Mouse (Mus musculus) WW6 (cell line): ENCODE data around the gene Zfand6.

ENCODE experiments used
- DNase-seq: peaks from one replicate; pipeline ENCODE4 v3.0.0-alpha.2; 2013; ENCODE audit warnings: low read depth, low spot score

Gene Zfand6

GRCm38 (mm10) chr7:84651303-84651986 lies 38.3 kb downstream of the Zfand6 start:
- no peak for DNase-seq

GRCm38 (mm10) chr7:84649016-84649415 lies 40.7 kb downstream of the Zfand6 start:
- DNase-seq, result no peak

- DNase-seq, result no peak
These were observed 43.5 kb downstream of the Zfand6 start for GRCm38 (mm10) chr7:84646256-84646655.

GRCm38 (mm10) chr7:84643270-84643998 lies 46.3 kb downstream of the Zfand6 start:
- DNase-seq, result no peak

GRCm38 (mm10) chr7:84642159-84642928 lies 47.4 kb downstream of the Zfand6 start:
- DNase-seq, result no peak

- DNase-seq, result no peak
These were observed 52.8 kb downstream of the Zfand6 start for GRCm38 (mm10) chr7:84636939-84637338.

GRCm38 (mm10) chr7:84631878-84632277 lies 57.9 kb downstream of the Zfand6 start:
- no peak for DNase-seq

GRCm38 (mm10) chr7:84623718-84624117 lies 66.0 kb downstream of the Zfand6 start:
- no peak for DNase-seq

- DNase-seq, result no peak
These were observed 68.8 kb downstream of the Zfand6 start for GRCm38 (mm10) chr7:84620956-84621355.

GRCm38 (mm10) chr7:84618951-84619350 lies 70.8 kb downstream of the Zfand6 start:
- DNase-seq, result no peak

GRCm38 (mm10) chr7:84612445-84612844 lies 77.3 kb downstream of the Zfand6 start:
- no peak for DNase-seq

- DNase-seq, result no peak
These were observed 78.2 kb downstream of the Zfand6 start for GRCm38 (mm10) chr7:84611609-84612008.

GRCm38 (mm10) chr7:84606293-84606749 lies 83.4 kb downstream of the Zfand6 start, which contains the start of gene Fah:
Gene Fah (minus strand): TSS chr7:84606722.
- peak; percentile 74 for DNase-seq

- DNase-seq, result peak; percentile 66
These were observed 84.0 kb downstream of the Zfand6 start for GRCm38 (mm10) chr7:84605704-84606292.

GRCm38 (mm10) chr7:84605033-84605687 lies 84.6 kb downstream of the Zfand6 start:
- no peak for DNase-seq

- no peak for DNase-seq
These were observed 85.3 kb downstream of the Zfand6 start for GRCm38 (mm10) chr7:84604501-84604900.

GRCm38 (mm10) chr7:84601331-84601730 lies 88.4 kb downstream of the Zfand6 start:
- DNase-seq, result no peak

- no peak for DNase-seq
These were observed 89.1 kb downstream of the Zfand6 start for GRCm38 (mm10) chr7:84600631-84601030.

GRCm38 (mm10) chr7:84596633-84597032 lies 93.1 kb downstream of the Zfand6 start:
- DNase-seq, result no peak

- DNase-seq, result no peak
These were observed 93.8 kb downstream of the Zfand6 start for GRCm38 (mm10) chr7:84596002-84596401.

- no peak for DNase-seq
These were observed 94.8 kb downstream of the Zfand6 start for GRCm38 (mm10) chr7:84594917-84595303.
